ENCODE assay signal across 8 mouse cellular contexts in the genomic region with DNA sequence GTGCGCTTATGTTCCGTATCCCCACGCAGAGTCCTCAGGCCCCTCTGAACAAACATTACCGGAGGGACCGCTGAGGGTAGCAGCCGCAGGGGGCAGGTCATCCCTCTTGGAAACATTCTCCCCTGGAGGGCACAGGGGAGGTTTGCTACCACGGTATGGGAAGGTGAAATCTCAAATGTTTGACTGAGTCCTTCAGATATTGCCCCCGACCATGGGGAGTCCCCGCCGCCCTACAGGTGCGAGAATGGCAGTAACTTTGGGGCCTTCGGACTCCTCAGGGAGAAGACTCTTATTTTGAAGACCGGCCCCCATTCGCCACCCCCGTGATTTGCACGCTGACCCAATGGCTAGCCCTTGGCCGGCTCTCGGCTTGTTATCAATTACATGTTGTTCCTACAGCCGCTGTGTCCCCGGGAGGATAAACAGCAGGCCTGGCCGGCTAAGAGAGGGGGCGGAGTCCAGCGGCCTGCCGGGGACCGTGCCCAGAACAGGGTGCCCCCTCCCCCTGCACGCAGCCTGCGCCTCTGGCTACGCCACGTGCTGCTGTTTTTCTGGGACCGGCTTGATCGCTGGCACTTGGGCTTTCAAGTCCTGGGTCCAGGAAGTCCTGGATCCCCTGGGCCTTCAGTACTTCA. TPM values are rescaled to one million over a fixed set of nuclear protein-coding genes. Genes with fewer than 3 reads are reported as not detected.
DNase-seq lines count a peak whose midpoint lies in the region; ATAC-seq and TF ChIP-seq lines count a peak whose summit lies in the region.

No protein-coding gene starts in this region.

- H3K27me3 ChIP-seq in thymus, adult 2 months (ENCODE audit: control insufficient read depth, insufficient read depth, low read length), result no peaks in the 10 kb centered on the region; the same call in 1 of the 2 replicates
- H3K27me3 ChIP-seq in forebrain, embryonic 12.5 days, result peaks cover 60% of the 10 kb centered on the region
- peaks cover 18% of the 10 kb centered on the region for H3K27me3 ChIP-seq in heart, embryonic 14.5 days (ENCODE audit: control insufficient read depth, insufficient read depth, low read length)
- H3K27me3 ChIP-seq in kidney, postnatal 0 days (ENCODE audit: insufficient read depth, low read length), result no peaks in the 10 kb centered on the region
- H3K27me3 ChIP-seq in limb, embryonic 15.5 days, result peaks cover 29% of the 10 kb centered on the region
- H3K27me3 ChIP-seq in midbrain, postnatal 0 days (ENCODE audit: insufficient read depth, low read length), result 0 out of 2 replicates have a peak, but pooled peaks cover 4% of the 10 kb centered on the region

- no peaks in the 10 kb centered on the region for H3K9me3 ChIP-seq in forebrain, embryonic 12.5 days
- H3K9me3 ChIP-seq in heart, embryonic 14.5 days (ENCODE audit: control insufficient read depth, low read length), result no peaks in the 10 kb centered on the region
- no peaks in the 10 kb centered on the region for H3K9me3 ChIP-seq in kidney, postnatal 0 days (replicated peaks; ENCODE audit: low read length)
- no peaks in the 10 kb centered on the region for H3K9me3 ChIP-seq in limb, embryonic 15.5 days
- H3K9me3 ChIP-seq in midbrain, postnatal 0 days (ENCODE audit: low read length), result no peaks in the 10 kb centered on the region

- peak overlapping the region; percentile 100 for H3K4me2 ChIP-seq in forebrain, embryonic 12.5 days
- peak overlapping the region; percentile 99 for H3K4me2 ChIP-seq in heart, embryonic 14.5 days (ENCODE audit: low read length)
- peak overlapping the region; percentile 99 for H3K4me2 ChIP-seq in kidney, postnatal 0 days (ENCODE audit: low read length)
- peak overlapping the region; percentile 99 for H3K4me2 ChIP-seq in limb, embryonic 15.5 days
- peak overlapping the region; percentile 99 for H3K4me2 ChIP-seq in midbrain, postnatal 0 days (ENCODE audit: low read depth, low read length, poor library complexity, severe bottlenecking)

- 5% methylated on average over 31 of the region's 31 CpGs for WGBS in thymus, adult 2 months
- WGBS in forebrain, embryonic 12.5 days, result under 1% methylated on average over 31 of the region's 31 CpGs
- under 1% methylated on average over 31 of the region's 31 CpGs for WGBS in heart, embryonic 14.5 days
- WGBS in kidney, postnatal 0 days, result under 1% methylated on average over 31 of the region's 31 CpGs
- under 1% methylated on average over 31 of the region's 31 CpGs for WGBS in limb, embryonic 15.5 days
- WGBS in midbrain, postnatal 0 days, result under 1% methylated on average over 31 of the region's 31 CpGs

- peak overlapping the region; percentile 15 for H3K4me3 ChIP-seq in thymus, adult 2 months (ENCODE audit: control insufficient read depth, insufficient read depth, low read length)
- peak overlapping the region; percentile 62 for H3K4me3 ChIP-seq in forebrain, embryonic 12.5 days (replicated peaks)
- H3K4me3 ChIP-seq in heart, embryonic 14.5 days (ENCODE audit: control insufficient read depth in 1 of 2, insufficient read depth in 1 of 2, low read depth in 1 of 2, low read length in 2 of 2), result peak overlapping the region; percentile 72 to 80
- H3K4me3 ChIP-seq in kidney, postnatal 0 days (replicated peaks; ENCODE audit: low read depth, low read length), result peak overlapping the region; percentile 71
- peak overlapping the region; percentile 66 for H3K4me3 ChIP-seq in limb, embryonic 15.5 days
- H3K4me3 ChIP-seq in midbrain, postnatal 0 days (ENCODE audit: low read depth, low read length), result peak overlapping the region; percentile 77

- H3K4me1 ChIP-seq in thymus, adult 2 months (replicated peaks; ENCODE audit: control insufficient read depth, insufficient read depth, low read length), result 0 out of 2 replicates have a peak, but pooled peaks cover 6% of the 10 kb centered on the region
- peaks cover 18% of the 10 kb centered on the region for H3K4me1 ChIP-seq in forebrain, embryonic 12.5 days
- H3K4me1 ChIP-seq in heart, embryonic 14.5 days (ENCODE audit: control insufficient read depth in 2 of 2, insufficient read depth in 2 of 2, low read length in 2 of 2), result peaks cover 10 to 15% of the 10 kb centered on the region in 2 experiments
- H3K4me1 ChIP-seq in kidney, postnatal 0 days (replicated peaks; ENCODE audit: insufficient read depth, low read length), result no peaks in the 10 kb centered on the region
- H3K4me1 ChIP-seq in limb, embryonic 15.5 days, result peaks cover 23% of the 10 kb centered on the region
- H3K4me1 ChIP-seq in midbrain, postnatal 0 days (ENCODE audit: insufficient read depth, low read length), result no peaks in the 10 kb centered on the region

- no peak for TF ChIP-seq POLR2A in thymus, adult 2 months (IDR thresholded peaks at IDR 0.05; ENCODE audit: control insufficient read depth, extremely low read depth, insufficient read depth, low read length, poor library complexity)

- no peak for TF ChIP-seq CTCF in thymus, adult 2 months (IDR thresholded peaks at IDR 0.05; ENCODE audit: borderline replicate concordance, control insufficient read depth, extremely low read depth, insufficient read depth, low read length, poor library complexity)
- TF ChIP-seq CTCF in kidney, postnatal 0 days (IDR thresholded peaks at IDR 0.05; ENCODE audit: low read depth), result no peak
- TF ChIP-seq CTCF in midbrain, postnatal 0 days (IDR thresholded peaks at IDR 0.05), result no peak; the same call in 1 of the 2 replicates

- no peaks in the 10 kb centered on the region for H3K36me3 ChIP-seq in thymus, adult 2 months (ENCODE audit: control insufficient read depth, insufficient read depth, low read length)
- H3K36me3 ChIP-seq in forebrain, embryonic 12.5 days (replicated peaks), result no peaks in the 10 kb centered on the region
- H3K36me3 ChIP-seq in heart, embryonic 14.5 days (ENCODE audit: control insufficient read depth, insufficient read depth, low read length), result peaks cover 22% of the 10 kb centered on the region
- H3K36me3 ChIP-seq in kidney, postnatal 0 days (ENCODE audit: insufficient read depth, low read length), result peaks cover 7% of the 10 kb centered on the region; the same call in 1 of the 2 replicates
- H3K36me3 ChIP-seq in limb, embryonic 15.5 days, result peaks cover 16% of the 10 kb centered on the region; the same call in 1 of the 2 replicates
- peaks cover 4% of the 10 kb centered on the region; the same call in 1 of the 2 replicates for H3K36me3 ChIP-seq in midbrain, postnatal 0 days (ENCODE audit: insufficient read depth, low read length)

- H3K27ac ChIP-seq in thymus, adult 2 months (ENCODE audit: control insufficient read depth, insufficient read depth, low read length), result no peak overlapping the region
- no peak overlapping the region for H3K27ac ChIP-seq in forebrain, embryonic 12.5 days
- peak overlapping the region; percentile 69 to 85 for H3K27ac ChIP-seq in heart, embryonic 14.5 days (replicated peaks in 1 of 2; ENCODE audit: control insufficient read depth in 1 of 2, insufficient read depth in 1 of 2, low read depth in 2 of 2, low read length in 2 of 2)
- H3K27ac ChIP-seq in kidney, postnatal 0 days, result peak overlapping the region; percentile 91
- H3K27ac ChIP-seq in limb, embryonic 15.5 days, result no peak overlapping the region
- H3K27ac ChIP-seq in midbrain, postnatal 0 days (ENCODE audit: low read depth, low read length), result peak overlapping the region; percentile 82

- DNase-seq in thymus, adult 2 months, result no peak
- DNase-seq in thymus, postnatal 14 days, result no peak
- peak; percentile 91 for DNase-seq in kidney, postnatal 0 days (ENCODE audit: low spot score)
- DNase-seq in midbrain, postnatal 0 days (ENCODE audit: low spot score), result peak; percentile 85
- peak; percentile 95 for DNase-seq in testis, postnatal 10 days (ENCODE audit: low spot score)

- ATAC-seq in forebrain, embryonic 12.5 days (ENCODE audit: low FRiP score), result peak; percentile 78
- peak; percentile 91 for ATAC-seq in heart, embryonic 14.5 days (ENCODE audit: insufficient number of reproducible peaks, insufficient read depth, low FRiP score, low read depth)
- ATAC-seq in kidney, postnatal 0 days (replicated peaks; ENCODE audit: low FRiP score, low read depth), result peak; percentile 89
- peak; percentile 77 for ATAC-seq in limb, embryonic 15.5 days (ENCODE audit: insufficient number of reproducible peaks, low FRiP score, low TSS enrichment, low read depth)
- peak; percentile 83 for ATAC-seq in midbrain, postnatal 0 days (ENCODE audit: low FRiP score)

- peak overlapping the region; percentile 58 for H3K9ac ChIP-seq in forebrain, embryonic 12.5 days
- peak overlapping the region; percentile 83 for H3K9ac ChIP-seq in heart, embryonic 14.5 days (ENCODE audit: low read length)
- peak overlapping the region; percentile 81 for H3K9ac ChIP-seq in kidney, postnatal 0 days (ENCODE audit: low read depth, low read length)
- H3K9ac ChIP-seq in limb, embryonic 15.5 days, result no peak overlapping the region
- H3K9ac ChIP-seq in midbrain, postnatal 0 days (replicated peaks; ENCODE audit: low read length, poor library complexity, severe bottlenecking), result peak overlapping the region; percentile 75

RNA-seq across cellular contexts. Expression of a gene that starts 1.0 kb away (rescaled TPM):
- 18.6 and 23.8 TPM in 2 replicates for polyA plus RNA-seq in thymus, adult 2 months (2012; rRNA removed)
- 3.8 and 4.3 TPM in 2 replicates for polyA plus RNA-seq in forebrain, embryonic 12.5 days (2016; fragmentation: Nextera tagmentation; extraction: Ambion mirVana)
- polyA plus RNA-seq in heart, embryonic 14.5 days (2014; fragmentation: Nextera tagmentation; extraction: Ambion mirVana), result 13.1 and 14.9 TPM in 2 replicates
- 17.1 and 20.8 TPM in 2 replicates for polyA plus RNA-seq in kidney, postnatal 0 days (2015; fragmentation: Nextera tagmentation; extraction: Ambion mirVana)
- polyA plus RNA-seq in limb, embryonic 15.5 days (2015; fragmentation: Nextera tagmentation; extraction: Ambion mirVana), result 5.9 and 6.0 TPM in 2 replicates
- total RNA-seq in midbrain, postnatal 0 days (2014; rRNA removed), result 34.2 and 35.1 TPM in 2 replicates
- polyA plus RNA-seq in midbrain, postnatal 0 days (2015; fragmentation: Nextera tagmentation; extraction: Ambion mirVana), result 20.6 and 22.3 TPM in 2 replicates

RNA-seq across cellular contexts. Expression of a gene that starts 22.9 kb away (rescaled TPM):
- polyA plus RNA-seq in thymus, adult 2 months (2012; rRNA removed), result 14.0 and 14.8 TPM in 2 replicates
- 2.0 TPM in 2 replicates for polyA plus RNA-seq in forebrain, embryonic 12.5 days (2016; fragmentation: Nextera tagmentation; extraction: Ambion mirVana)
- 0.59 and 1.1 TPM in 2 replicates for polyA plus RNA-seq in heart, embryonic 14.5 days (2014; fragmentation: Nextera tagmentation; extraction: Ambion mirVana)
- polyA plus RNA-seq in kidney, postnatal 0 days (2015; fragmentation: Nextera tagmentation; extraction: Ambion mirVana), result 42.8 and 47.1 TPM in 2 replicates
- polyA plus RNA-seq in limb, embryonic 15.5 days (2015; fragmentation: Nextera tagmentation; extraction: Ambion mirVana), result 1.9 and 2.7 TPM in 2 replicates
- total RNA-seq in midbrain, postnatal 0 days (2014; rRNA removed), result 111 and 125 TPM in 2 replicates
- 83.8 and 101 TPM in 2 replicates for polyA plus RNA-seq in midbrain, postnatal 0 days (2015; fragmentation: Nextera tagmentation; extraction: Ambion mirVana)

RNA-seq across cellular contexts. Expression of a gene that starts 34.7 kb away (rescaled TPM):
- 0.05 and 0.26 TPM in 2 replicates for polyA plus RNA-seq in thymus, adult 2 months (2012; rRNA removed)
- polyA plus RNA-seq in forebrain, embryonic 12.5 days (2016; fragmentation: Nextera tagmentation; extraction: Ambion mirVana), result 1.9 and 2.6 TPM in 2 replicates
- polyA plus RNA-seq in heart, embryonic 14.5 days (2014; fragmentation: Nextera tagmentation; extraction: Ambion mirVana), result 0.24 and 0.30 TPM in 2 replicates
- polyA plus RNA-seq in kidney, postnatal 0 days (2015; fragmentation: Nextera tagmentation; extraction: Ambion mirVana), result 0.48 and 0.71 TPM in 2 replicates
- 0.44 and 1.0 TPM in 2 replicates for polyA plus RNA-seq in limb, embryonic 15.5 days (2015; fragmentation: Nextera tagmentation; extraction: Ambion mirVana)
- total RNA-seq in midbrain, postnatal 0 days (2014; rRNA removed), result 3.5 and 22.7 TPM in 2 replicates
- polyA plus RNA-seq in midbrain, postnatal 0 days (2015; fragmentation: Nextera tagmentation; extraction: Ambion mirVana), result 7.9 TPM in 2 replicates

Comparison
In these comparisons a context has a peak if more than half of its experiments do, and no peak if none do; other contexts are left out.
1. DNase-seq: peak in kidney, postnatal 0 days (single experiment), midbrain, postnatal 0 days (single experiment) and testis, postnatal 10 days (single experiment); none in thymus, adult 2 months (single experiment) and thymus, postnatal 14 days (single experiment).
2. H3K27ac ChIP-seq: peak in heart, embryonic 14.5 days (2 of 2), kidney, postnatal 0 days (single experiment) and midbrain, postnatal 0 days (single experiment); none in thymus, adult 2 months (single experiment), forebrain, embryonic 12.5 days (single experiment) and limb, embryonic 15.5 days (single experiment).
3. H3K4me3 ChIP-seq: peak in every context shown above with its lines; median percentile 77 in midbrain, postnatal 0 days; 76 in heart, embryonic 14.5 days; 71 in kidney, postnatal 0 days; 66 in limb, embryonic 15.5 days; 62 in forebrain, embryonic 12.5 days; 15 in thymus, adult 2 months.
4. Peak in every context shown above with its lines, with median percentiles within 50 percentile points of each other: ATAC-seq and H3K4me2 ChIP-seq.